Comparison of ENCODE assay signal across 16 mouse cellular contexts in genomic region chr14:29391489-29391888, GRCm38 (mm10).
"Had no signal": no experiment of that assay in that cellular context is flagged by ENCODE, and none has a peak within 500 bp of the region (broad histone marks: within the 10 kb centered on the region; RNA-seq: fewer than 3 reads in every experiment).

No protein-coding gene starts in this region.

- H3K4me3 ChIP-seq: left cerebral cortex, adult 2 months; limb, embryonic 10.5 days; liver, embryonic 15.5 days; megakaryocyte, embryonic 14.5 days; midbrain, embryonic 13.5 days; stomach, embryonic 15.5 days had no signal

- H3K36me3 ChIP-seq: limb, embryonic 10.5 days; liver, embryonic 15.5 days; midbrain, embryonic 13.5 days; stomach, embryonic 15.5 days had no signal

- ATAC-seq: midbrain, embryonic 13.5 days had no signal

- H3K27ac ChIP-seq: left cerebral cortex, adult 2 months; limb, embryonic 10.5 days; liver, embryonic 15.5 days; macrophage; midbrain, embryonic 13.5 days; stomach, embryonic 15.5 days had no signal

- H3K27me3 ChIP-seq: liver, embryonic 15.5 days; megakaryocyte, embryonic 14.5 days; midbrain, embryonic 13.5 days; stomach, embryonic 15.5 days had no signal

- H3K4me1 ChIP-seq: liver, embryonic 15.5 days; megakaryocyte, embryonic 14.5 days; midbrain, embryonic 13.5 days; stomach, embryonic 15.5 days had no signal

- DNase-seq: kidney, adult 18-20 months; kidney, postnatal 10 days; kidney, postnatal 4 days; lung, adult 2 months; lung, postnatal 10 days; right cerebral cortex, postnatal 4 days; thymus, adult 2 months; thymus, postnatal 25 days had no signal

- H3K9me3 ChIP-seq: limb, embryonic 10.5 days; liver, embryonic 15.5 days; midbrain, embryonic 13.5 days; stomach, embryonic 15.5 days had no signal

- H3K4me2 ChIP-seq: liver, embryonic 11.5 days; liver, embryonic 15.5 days; midbrain, embryonic 13.5 days; stomach, embryonic 15.5 days had no signal

- H3K9ac ChIP-seq: liver, embryonic 15.5 days; midbrain, embryonic 13.5 days; stomach, embryonic 15.5 days had no signal
